Mouse (Mus musculus): ENCODE results near the gene Pdcd5. TPM values are rescaled to one million over a fixed set of nuclear protein-coding genes. Genes with fewer than 3 reads are reported as not detected.

Gene Pdcd5
- polyA plus RNA-seq, 1 experiment from 2014 or later, result 224 TPM

DNA sequence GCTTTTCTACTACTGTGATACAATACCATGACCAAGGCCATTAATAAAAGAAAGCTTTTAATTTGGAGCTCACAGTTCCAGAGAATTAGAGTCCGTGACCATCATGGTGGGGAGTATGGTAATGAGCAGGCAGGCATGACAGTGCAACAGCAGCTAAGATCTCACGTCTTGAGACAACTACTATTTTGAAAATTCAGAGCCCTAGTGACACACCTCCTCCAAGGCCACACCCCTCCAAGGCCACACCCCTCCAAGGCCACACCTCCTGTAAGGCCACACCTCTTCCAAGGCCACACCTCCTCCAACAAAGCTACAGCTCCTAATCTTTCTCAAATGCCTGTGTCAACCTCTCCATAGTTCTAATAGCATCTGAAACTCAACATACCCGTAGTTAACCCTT, 1.8 kb upstream of the Pdcd5 start:
- H3K27me3 ChIP-seq (ENCODE audit: control insufficient read depth, insufficient read depth, low read depth, low read length), result no peaks in the 10 kb centered on the region
- peaks cover 8% of the 10 kb centered on the region for H3K36me3 ChIP-seq (ENCODE audit: control insufficient read depth, insufficient read depth, low read length)
- no peak overlapping the region for H3K27ac ChIP-seq (ENCODE audit: low read length)
- H3K4me3 ChIP-seq (ENCODE audit: low read length), result no peak overlapping the region
- H3K4me1 ChIP-seq (replicated peaks; ENCODE audit: control insufficient read depth, insufficient read depth, low read length), result peaks cover 2% of the 10 kb centered on the region; the same call in 1 of the 2 replicates
- 0 out of 2 replicates have a peak, but pooled peaks have one; percentile 9 for ATAC-seq (ENCODE audit: low read depth)
- H3K4me2 ChIP-seq (ENCODE audit: low read depth, low read length), result no peak overlapping the region
- H3K9ac ChIP-seq (ENCODE audit: low read length), result no peak overlapping the region
- H3K9me3 ChIP-seq (ENCODE audit: control insufficient read depth, low read length), result no peaks in the 10 kb centered on the region
- 43% methylated on average over 3 of the region's 3 CpGs for WGBS

- Histone ChIP-seq H3K9ac (ENCODE audit: low read length) (no peak overlapping the region), H3K36me3 (ENCODE audit: control insufficient read depth, insufficient read depth, low read length) (peaks cover 8% of the 10 kb centered on the region), H3K4me1 (replicated peaks; ENCODE audit: control insufficient read depth, insufficient read depth, low read length) (peaks cover 2% of the 10 kb centered on the region; the same call in 1 of the 2 replicates), H3K27me3 (ENCODE audit: control insufficient read depth, insufficient read depth, low read depth, low read length) (no peaks in the 10 kb centered on the region), H3K4me2 (ENCODE audit: low read depth, low read length) (no peak overlapping the region), H3K4me3 (ENCODE audit: low read length) (no peak overlapping the region), H3K27ac (ENCODE audit: low read length) (no peak overlapping the region), H3K9me3 (ENCODE audit: control insufficient read depth, low read length) (no peaks in the 10 kb centered on the region)
- 66% methylated on average over 9 of the region's 9 CpGs for WGBS
- ATAC-seq (ENCODE audit: low read depth), result no peak
Observed at GRCm38 (mm10) chr7:35648239-35649069, 1.1 kb upstream of the Pdcd5 start.

DNA sequence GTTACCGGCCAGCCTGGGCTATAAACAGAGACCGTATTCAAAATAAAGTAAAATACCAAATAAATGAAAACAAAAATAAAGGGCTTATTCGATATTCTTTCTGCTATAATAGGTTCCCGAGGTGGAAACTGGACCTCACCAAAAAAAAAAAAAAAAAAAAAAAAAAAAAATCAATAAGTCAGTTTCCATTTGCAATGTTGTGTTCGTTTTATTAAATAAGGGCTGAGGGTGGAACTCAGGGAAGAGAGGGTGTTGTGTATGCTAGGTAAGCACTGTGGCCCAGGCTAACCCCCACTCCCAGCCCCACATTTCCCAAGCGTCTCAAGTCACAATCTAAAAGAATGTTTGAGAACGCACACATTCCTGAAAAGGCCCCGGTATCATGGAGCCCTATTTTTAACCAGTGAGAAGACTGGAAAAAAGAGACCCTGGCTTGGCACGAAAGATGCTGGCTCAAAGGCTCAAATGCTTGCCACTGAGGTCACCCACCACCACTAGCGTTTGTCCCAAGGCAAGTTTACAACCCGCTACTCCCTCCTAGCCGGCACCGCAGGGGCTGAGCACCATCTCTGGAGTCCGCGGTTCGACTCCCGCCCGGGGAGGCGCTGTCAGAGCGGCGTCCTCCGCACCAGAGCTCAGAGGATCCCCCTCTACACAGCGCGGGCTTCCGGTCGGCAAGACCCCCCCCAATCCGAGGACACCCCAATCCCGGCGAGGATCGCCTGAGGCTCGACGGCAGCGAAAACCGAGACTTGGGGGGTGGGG, 822 bp downstream of the Pdcd5 start:
- H3K4me2 ChIP-seq (ENCODE audit: low read depth, low read length), result peak overlapping the region; percentile 59
- H3K9me3 ChIP-seq (ENCODE audit: control insufficient read depth, low read length), result no peaks in the 10 kb centered on the region
- H3K36me3 ChIP-seq (ENCODE audit: control insufficient read depth, insufficient read depth, low read length), result peaks cover 19% of the 10 kb centered on the region
- peak overlapping the region; percentile 96 for H3K4me3 ChIP-seq (ENCODE audit: low read length)
- peak overlapping the region; percentile 95 for H3K9ac ChIP-seq (ENCODE audit: low read length)
- 7% methylated on average over 34 of the region's 34 CpGs for WGBS
- no peaks in the 10 kb centered on the region for H3K27me3 ChIP-seq (ENCODE audit: control insufficient read depth, insufficient read depth, low read depth, low read length)
- H3K27ac ChIP-seq (ENCODE audit: low read length), result peak overlapping the region; percentile 77
- peak; percentile 58 for ATAC-seq (ENCODE audit: low read depth)
- H3K4me1 ChIP-seq (replicated peaks; ENCODE audit: control insufficient read depth, insufficient read depth, low read length), result peaks cover 2% of the 10 kb centered on the region; the same call in 1 of the 2 replicates

DNA sequence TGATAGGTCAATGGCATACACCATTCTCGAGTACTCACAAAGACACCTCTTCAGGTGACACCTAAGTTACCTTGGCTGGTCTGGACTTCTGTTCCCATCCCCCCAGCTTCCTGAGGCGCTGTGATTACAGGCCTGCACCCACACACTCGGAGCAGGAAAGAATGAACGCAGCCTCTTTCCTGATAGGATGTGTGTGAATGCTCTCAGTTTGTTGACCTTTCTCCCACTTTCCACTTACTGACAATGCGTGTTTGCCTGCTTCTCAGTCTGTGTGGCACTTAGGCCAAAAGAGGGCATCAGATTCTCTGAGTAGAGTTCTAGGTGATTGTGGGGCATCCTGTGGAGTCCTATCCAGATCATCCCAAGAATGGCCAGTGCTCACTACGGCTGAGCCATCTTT, 7.2 kb downstream of the Pdcd5 start:
- no peak for ATAC-seq (ENCODE audit: low read depth)
- Histone ChIP-seq H3K4me3 (ENCODE audit: low read length) (no peak overlapping the region), H3K36me3 (ENCODE audit: control insufficient read depth, insufficient read depth, low read length) (peaks cover 39% of the 10 kb centered on the region), H3K4me2 (ENCODE audit: low read depth, low read length) (no peak overlapping the region), H3K4me1 (replicated peaks; ENCODE audit: control insufficient read depth, insufficient read depth, low read length) (no peaks in the 10 kb centered on the region), H3K9me3 (ENCODE audit: control insufficient read depth, low read length) (no peaks in the 10 kb centered on the region), H3K27ac (ENCODE audit: low read length) (no peak overlapping the region), H3K9ac (ENCODE audit: low read length) (no peak overlapping the region), H3K27me3 (ENCODE audit: control insufficient read depth, insufficient read depth, low read depth, low read length) (no peaks in the 10 kb centered on the region)
- WGBS, result 46% methylated on average over 6 of the region's 6 CpGs

DNA sequence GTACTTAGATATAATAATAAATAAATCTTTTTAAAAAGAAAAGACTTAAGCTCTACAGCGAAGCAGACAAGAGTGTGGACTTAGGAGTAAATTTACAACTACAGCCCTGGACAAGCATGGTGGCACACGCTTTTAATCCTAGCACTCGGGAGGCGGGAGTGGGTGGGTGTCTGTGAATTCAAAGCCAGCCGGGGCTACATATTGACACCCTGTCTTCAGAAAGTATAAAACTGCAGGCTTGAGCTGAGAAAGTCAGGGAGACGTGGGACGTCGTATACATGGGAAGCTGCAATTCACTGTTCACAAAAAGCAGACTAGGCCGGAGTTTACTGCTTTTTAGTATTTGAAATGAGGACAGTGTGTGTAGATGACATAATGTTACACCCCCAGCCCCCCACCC, 10.4 kb downstream of the Pdcd5 start:
- no peaks in the 10 kb centered on the region for H3K27me3 ChIP-seq (ENCODE audit: control insufficient read depth, insufficient read depth, low read depth, low read length)
- H3K4me3 ChIP-seq (ENCODE audit: low read length), result no peak overlapping the region
- WGBS, result 92% methylated on average over 9 of the region's 9 CpGs
- no peak for ATAC-seq (ENCODE audit: low read depth)
- peaks cover 35% of the 10 kb centered on the region for H3K36me3 ChIP-seq (ENCODE audit: control insufficient read depth, insufficient read depth, low read length)
- no peak overlapping the region for H3K9ac ChIP-seq (ENCODE audit: low read length)
- H3K27ac ChIP-seq (ENCODE audit: low read length), result no peak overlapping the region
- H3K4me2 ChIP-seq (ENCODE audit: low read depth, low read length), result no peak overlapping the region
- no peaks in the 10 kb centered on the region for H3K9me3 ChIP-seq (ENCODE audit: control insufficient read depth, low read length)
- H3K4me1 ChIP-seq (replicated peaks; ENCODE audit: control insufficient read depth, insufficient read depth, low read length), result no peaks in the 10 kb centered on the region

DNA sequence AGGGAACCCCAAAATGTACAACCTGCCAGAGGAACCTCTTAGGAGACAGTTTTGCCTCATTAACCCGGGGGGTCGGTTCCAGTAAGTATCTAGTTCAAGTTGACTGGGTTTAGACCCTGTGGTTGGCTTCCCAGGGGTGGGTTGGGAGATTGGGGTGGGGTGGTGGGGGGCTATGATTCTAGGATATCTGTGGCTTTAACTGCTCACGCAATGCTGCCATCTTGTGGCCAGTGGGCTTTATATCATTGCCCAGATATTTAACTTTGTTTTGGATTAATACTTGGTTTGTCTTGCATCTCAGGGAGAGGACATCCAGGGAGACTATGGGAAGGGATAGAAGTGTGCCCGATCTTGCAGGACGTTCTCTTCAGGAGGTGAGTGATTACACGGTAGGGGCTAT, 11.1 kb downstream of the Pdcd5 start:
- no peak overlapping the region for H3K27ac ChIP-seq (ENCODE audit: low read length)
- H3K9me3 ChIP-seq (ENCODE audit: control insufficient read depth, low read length), result no peaks in the 10 kb centered on the region
- no peaks in the 10 kb centered on the region for H3K27me3 ChIP-seq (ENCODE audit: control insufficient read depth, insufficient read depth, low read depth, low read length)
- H3K36me3 ChIP-seq (ENCODE audit: control insufficient read depth, insufficient read depth, low read length), result peaks cover 33% of the 10 kb centered on the region
- no peak overlapping the region for H3K4me3 ChIP-seq (ENCODE audit: low read length)
- no peak for ATAC-seq (ENCODE audit: low read depth)
- no peak overlapping the region for H3K9ac ChIP-seq (ENCODE audit: low read length)
- WGBS, result 52% methylated on average over 6 of the region's 6 CpGs
- no peak overlapping the region for H3K4me2 ChIP-seq (ENCODE audit: low read depth, low read length)
- no peaks in the 10 kb centered on the region for H3K4me1 ChIP-seq (replicated peaks; ENCODE audit: control insufficient read depth, insufficient read depth, low read length)

- Histone ChIP-seq H3K9ac (ENCODE audit: low read length) (no peak overlapping the region), H3K4me3 (ENCODE audit: low read length) (no peak overlapping the region), H3K4me1 (replicated peaks; ENCODE audit: control insufficient read depth, insufficient read depth, low read length) (no peaks in the 10 kb centered on the region), H3K27me3 (ENCODE audit: control insufficient read depth, insufficient read depth, low read depth, low read length) (no peaks in the 10 kb centered on the region), H3K27ac (ENCODE audit: low read length) (no peak overlapping the region), H3K9me3 (ENCODE audit: control insufficient read depth, low read length) (no peaks in the 10 kb centered on the region), H3K36me3 (ENCODE audit: control insufficient read depth, insufficient read depth, low read length) (peaks cover 30% of the 10 kb centered on the region), H3K4me2 (ENCODE audit: low read depth, low read length) (no peak overlapping the region)
- ATAC-seq (ENCODE audit: low read depth), result no peak
- 70% methylated on average over 5 of the region's 5 CpGs for WGBS
Observed at GRCm38 (mm10) chr7:35628496-35628895, 18.8 kb downstream of the Pdcd5 start.

DNA sequence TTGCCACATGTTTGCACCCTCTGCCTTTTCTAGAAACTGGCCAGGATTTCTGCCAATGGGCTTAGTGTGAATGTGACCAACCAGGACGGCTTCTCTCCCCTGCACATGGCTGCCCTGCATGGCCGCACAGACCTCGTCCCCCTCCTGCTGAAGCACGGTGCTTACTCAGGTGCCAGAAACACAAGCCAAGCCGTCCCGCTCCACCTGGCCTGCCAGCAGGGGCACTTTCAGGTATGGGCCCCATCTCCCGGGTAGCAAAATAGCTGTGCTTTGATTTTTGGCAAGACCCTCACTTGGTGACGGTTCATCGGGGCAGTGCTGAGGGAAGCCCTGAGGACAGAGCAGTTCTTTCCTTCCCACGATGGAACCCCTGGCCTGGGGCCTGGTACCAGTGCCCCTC, 19.9 kb downstream of the Pdcd5 start:
- Histone ChIP-seq H3K9ac (ENCODE audit: low read length) (no peak overlapping the region), H3K4me1 (replicated peaks; ENCODE audit: control insufficient read depth, insufficient read depth, low read length) (no peaks in the 10 kb centered on the region), H3K4me2 (ENCODE audit: low read depth, low read length) (no peak overlapping the region), H3K27me3 (ENCODE audit: control insufficient read depth, insufficient read depth, low read depth, low read length) (no peaks in the 10 kb centered on the region), H3K27ac (ENCODE audit: low read length) (no peak overlapping the region), H3K4me3 (ENCODE audit: low read length) (no peak overlapping the region), H3K9me3 (ENCODE audit: control insufficient read depth, low read length) (no peaks in the 10 kb centered on the region), H3K36me3 (ENCODE audit: control insufficient read depth, insufficient read depth, low read length) (peaks cover 32% of the 10 kb centered on the region)
- WGBS, result 88% methylated on average over 10 of the region's 10 CpGs
- no peak for ATAC-seq (ENCODE audit: low read depth)

DNA sequence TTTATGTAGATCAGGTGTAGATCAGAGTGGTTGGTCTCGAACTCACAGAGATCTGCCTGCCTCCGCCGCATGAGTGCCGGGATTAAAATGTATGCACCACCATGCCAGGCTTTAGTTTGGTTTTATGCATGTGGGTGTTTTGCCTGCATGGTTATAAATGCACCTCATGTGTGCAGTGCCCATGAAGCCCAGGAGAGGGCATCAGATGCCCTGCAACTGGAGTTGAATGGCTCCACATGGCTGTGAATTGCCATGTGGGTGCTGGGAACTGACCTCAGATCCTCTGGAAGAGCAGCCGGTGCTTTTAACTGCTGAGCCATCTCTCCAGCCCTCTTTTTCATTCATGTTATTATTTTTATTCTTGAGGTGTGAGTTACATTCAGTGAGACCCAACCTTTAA, 21.3 kb downstream of the Pdcd5 start:
- Histone ChIP-seq H3K36me3 (ENCODE audit: control insufficient read depth, insufficient read depth, low read length) (peaks cover 29% of the 10 kb centered on the region), H3K4me3 (ENCODE audit: low read length) (no peak overlapping the region), H3K9me3 (ENCODE audit: control insufficient read depth, low read length) (no peaks in the 10 kb centered on the region), H3K9ac (ENCODE audit: low read length) (no peak overlapping the region), H3K4me2 (ENCODE audit: low read depth, low read length) (no peak overlapping the region), H3K27me3 (ENCODE audit: control insufficient read depth, insufficient read depth, low read depth, low read length) (no peaks in the 10 kb centered on the region), H3K27ac (ENCODE audit: low read length) (no peak overlapping the region), H3K4me1 (replicated peaks; ENCODE audit: control insufficient read depth, insufficient read depth, low read length) (no peaks in the 10 kb centered on the region)
- ATAC-seq (ENCODE audit: low read depth), result no peak
- 97% methylated on average over 5 of the region's 5 CpGs for WGBS
